Mouse (Mus musculus) cerebellum, adult 2 months (tissue): ENCODE data around the gene Rras.

Source experiments
- CTCF ChIP-seq: fragments of 200-500 bp; IDR thresholded peaks from 2 replicates; pipeline ENCODE4 v1.5.1; 2011; ENCODE audit warnings: low read depth, mild to moderate bottlenecking, control low read depth, low read length, moderate library complexity, borderline replicate concordance; ENCODE audit not compliant: insufficient read depth
- POLR2A ChIP-seq: fragments of 200-500 bp; IDR thresholded peaks from 2 replicates; pipeline ENCODE4 v1.6.1; 2011; ENCODE audit warnings: low read length, control low read depth, borderline replicate concordance; ENCODE audit not compliant: insufficient read depth

GRCm38 (mm10) chr7:45046853-45047350 lies 29.1 kb downstream of the Rras start:
- no peak for TF ChIP-seq CTCF
- TF ChIP-seq POLR2A: no peak
